Mouse (Mus musculus) urinary bladder, adult 2 months (tissue): ENCODE measurements around the gene Cnnm4. TPM values are rescaled to one million over a fixed set of nuclear protein-coding genes. Genes with fewer than 3 reads are reported as not detected.
A peak's percentile ranks its signal among the peaks of the same experiment; 100 is the strongest.

Source experiments
- DNase-seq: peaks from one replicate; pipeline ENCODE4 v3.0.0; 2022; ENCODE audit warnings: low spot score
- polyA plus RNA-seq: library from polyadenylated mRNA; depleted of rRNA; stranded (reverse); fragments of >200 nt; gene quantifications from 2 replicates; pipeline ENCODE4 v1.2.3, GENCODE M21; 2012

The Cnnm4 gene
- polyA plus RNA-seq, 1 experiment = 8.6 TPM

- no peak for DNase-seq
These were observed 1.9 kb downstream of the Cnnm4 start for GRCm38 (mm10) chr1:36473211-36473780.

- DNase-seq = no peak
These were observed 3.2 kb downstream of the Cnnm4 start for GRCm38 (mm10) chr1:36474646-36475045.

GRCm38 (mm10) chr1:36475480-36476110 lies 4.2 kb downstream of the Cnnm4 start:
- no peak for DNase-seq

GRCm38 (mm10) chr1:36476426-36476825 lies 5.0 kb downstream of the Cnnm4 start:
- DNase-seq = no peak

GRCm38 (mm10) chr1:36478343-36478795 lies 6.9 kb downstream of the Cnnm4 start:
- no peak for DNase-seq

GRCm38 (mm10) chr1:36479903-36480899 lies 8.8 kb downstream of the Cnnm4 start:
- DNase-seq = no peak

- no peak for DNase-seq
These were observed 12.4 kb downstream of the Cnnm4 start for GRCm38 (mm10) chr1:36483825-36484224.

- DNase-seq = no peak
These were observed 13.7 kb downstream of the Cnnm4 start for GRCm38 (mm10) chr1:36485080-36485479.

- DNase-seq = no peak
These were observed 15.7 kb downstream of the Cnnm4 start for GRCm38 (mm10) chr1:36487111-36487510.

- DNase-seq = no peak
These were observed 18.2 kb downstream of the Cnnm4 start for GRCm38 (mm10) chr1:36489661-36490060.

GRCm38 (mm10) chr1:36492416-36493139 lies 21.2 kb downstream of the Cnnm4 start:
- DNase-seq = no peak

GRCm38 (mm10) chr1:36493299-36493698 lies 21.9 kb downstream of the Cnnm4 start:
- DNase-seq = no peak

GRCm38 (mm10) chr1:36496719-36497118 lies 25.3 kb downstream of the Cnnm4 start:
- DNase-seq = no peak

GRCm38 (mm10) chr1:36497312-36497711 lies 25.9 kb downstream of the Cnnm4 start:
- DNase-seq = no peak

- DNase-seq = peak; percentile 62
These were observed 29.8 kb downstream of the Cnnm4 start for GRCm38 (mm10) chr1:36501261-36501660.

GRCm38 (mm10) chr1:36508238-36508637 lies 36.8 kb downstream of the Cnnm4 start:
- DNase-seq = no peak

GRCm38 (mm10) chr1:36511289-36512021 lies 40.0 kb downstream of the Cnnm4 start, which contains the start of gene Cnnm3:
Cnnm3 (plus strand) TSS chr1:36511867.
- DNase-seq = peak; percentile 100

GRCm38 (mm10) chr1:36512089-36512965 lies 40.9 kb downstream of the Cnnm4 start:
- DNase-seq = peak; percentile 55

- no peak for DNase-seq
These were observed 41.5 kb downstream of the Cnnm4 start for GRCm38 (mm10) chr1:36512966-36513280.

- DNase-seq = no peak
These were observed 41.9 kb downstream of the Cnnm4 start for GRCm38 (mm10) chr1:36513310-36513709.
